Mouse (Mus musculus) MEL (cell line): ENCODE measurements at regions not wholly inside any gene's neighbourhood (a gene's known extent, or its start where the extent isn't known, plus 50 kb on each side); places are given as distances from the start of the nearest gene placed in this dataset.

ENCODE experiments used
- E2F4 ChIP-seq: IDR thresholded peaks from 2 replicates; pipeline ENCODE4 v1.6.1; 2011; ENCODE audit warnings: low read depth, low read length, improper control_type of control experiment, borderline replicate concordance
- ELF1 ChIP-seq: IDR thresholded peaks from 2 replicates; pipeline ENCODE4 v1.6.1; 2014; ENCODE audit warnings: low read depth, mild to moderate bottlenecking, inconsistent platforms, low read length, improper control_type of control experiment, moderate library complexity
- ETS1 ChIP-seq: IDR thresholded peaks from 2 replicates; pipeline ENCODE4 v1.6.1; 2012; ENCODE audit warnings: low read depth, mild to moderate bottlenecking, inconsistent platforms, low read length, improper control_type of control experiment, moderate library complexity
- MAZ ChIP-seq: IDR thresholded peaks from 2 replicates; pipeline ENCODE4 v1.6.1; 2012; ENCODE audit warnings: low read depth, mild to moderate bottlenecking, inconsistent platforms, low read length, improper control_type of control experiment
- MYB ChIP-seq: IDR thresholded peaks from 2 replicates; pipeline ENCODE4 v1.6.1; 2011; ENCODE audit warnings: mild to moderate bottlenecking, low read depth, low read length, improper control_type of control experiment
- NELFE ChIP-seq: IDR thresholded peaks from 2 replicates; pipeline ENCODE4 v1.6.1; 2011; ENCODE audit warnings: low read depth, low read length, improper control_type of control experiment
- POLR2AphosphoS5 ChIP-seq: IDR thresholded peaks from 2 replicates; pipeline ENCODE4 v1.6.1; 2012; ENCODE audit warnings: low read depth, borderline replicate concordance, mild to moderate bottlenecking, inconsistent platforms, low read length, moderate library complexity, mixed read lengths
- TAL1 ChIP-seq: IDR thresholded peaks from 2 replicates; pipeline ENCODE4 v1.6.1; 2012; ENCODE audit warnings: mild to moderate bottlenecking, inconsistent platforms, low read length, moderate library complexity, mixed read lengths
- TCF12 ChIP-seq: IDR thresholded peaks from 2 replicates; pipeline ENCODE4 v1.6.1; 2014; ENCODE audit warnings: low read depth, mild to moderate bottlenecking, inconsistent platforms, low read length, improper control_type of control experiment, moderate library complexity

DNA sequence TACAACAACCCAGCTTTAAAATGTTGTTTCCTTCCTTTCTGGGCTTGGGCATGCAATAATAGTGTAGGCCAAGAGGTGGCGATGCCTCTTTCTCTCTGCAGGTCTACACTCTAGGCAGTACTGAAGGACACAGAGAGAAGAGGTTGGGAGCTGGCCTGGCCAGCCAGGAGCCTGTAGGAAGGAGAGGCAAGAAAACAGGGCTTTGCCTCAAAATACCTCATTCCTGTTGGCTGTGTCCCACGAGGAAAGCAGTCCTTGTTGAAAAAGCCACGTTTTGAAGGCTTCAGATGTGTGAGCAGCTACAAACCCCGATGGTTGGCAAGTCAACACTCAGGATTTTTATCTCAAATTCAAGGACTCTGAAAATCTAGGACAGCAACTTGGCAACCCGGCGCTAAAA lies 90.9 kb upstream of the Max start:
- no peak for TF ChIP-seq ETS1
- TF ChIP-seq MYB = no peak
- TF ChIP-seq NELFE = no peak
- no peak for TF ChIP-seq ELF1
- no peak for TF ChIP-seq E2F4
- no peak for TF ChIP-seq MAZ
- no peak for TF ChIP-seq TAL1
- TF ChIP-seq POLR2AphosphoS5 = no peak
- TF ChIP-seq TCF12 = no peak
